Mouse (Mus musculus) hindbrain, embryonic 12.5 days (tissue): Measurements from ENCODE around the gene Adra2a. TPM values are rescaled to one million over a fixed set of nuclear protein-coding genes. Genes with fewer than 3 reads are reported as not detected.

Experiments used
- ATAC-seq: fragments of 200-750 bp; cut with Nextera tagmentation; 2 replicates; pipeline ENCODE4 v1.8.0; 2017; ENCODE audit warnings: moderate TSS enrichment; ENCODE audit not compliant: low FRiP score
- H3K27ac ChIP-seq: fragments of 300-500 bp; sonication (generic); 2 replicates; pipeline ENCODE4 v1.5.1; 2016; ENCODE audit warnings: mild to moderate bottlenecking
- H3K27me3 ChIP-seq: fragments of 300-500 bp; sonication (generic); 2 replicates; pipeline ENCODE4 v1.6.1; 2016; ENCODE audit warnings: mild to moderate bottlenecking
- H3K36me3 ChIP-seq: fragments of 300-500 bp; sonication (generic); 2 replicates; pipeline ENCODE4 v1.6.1; 2016; ENCODE audit warnings: mild to moderate bottlenecking
- H3K4me1 ChIP-seq: fragments of 300-500 bp; sonication (generic); 2 replicates; pipeline ENCODE4 v1.6.1; 2016
- H3K4me2 ChIP-seq: fragments of 300-500 bp; sonication (generic); replicated peaks from 2 replicates; pipeline ENCODE4 v1.6.1; 2016; ENCODE audit warnings: mild to moderate bottlenecking
- H3K4me3 ChIP-seq: fragments of 300-500 bp; sonication (generic); 2 replicates; pipeline ENCODE4 v1.5.1; 2016; ENCODE audit warnings: mild to moderate bottlenecking
- H3K9ac ChIP-seq: fragments of 300-500 bp; sonication (generic); 2 replicates; pipeline ENCODE4 v1.6.1; 2016; ENCODE audit warnings: mild to moderate bottlenecking, moderate library complexity
- H3K9me3 ChIP-seq: fragments of 300-500 bp; sonication (generic); replicated peaks from 2 replicates; pipeline ENCODE4 v1.6.1; 2016; ENCODE audit warnings: mild to moderate bottlenecking
- WGBS: fragments of 180-500 bp; shearing (Covaris S2); methylation state at CpG from one replicate; pipeline ENCODE4 v1.1.7; 2016; 5-methylcytosine and 5-hydroxymethylcytosine counted together
- polyA plus RNA-seq: library from polyadenylated mRNA; unstranded; fragments of >200 nt; fragmentation: Nextera tagmentation; extraction: Ambion mirVana; gene quantifications from 2 replicates; pipeline ENCODE4 v1.2.1, GENCODE M21; 2016

Gene Adra2a
- polyA plus RNA-seq, 1 experiment from 2014 or later = 4.1 TPM

- Histone ChIP-seq H3K4me3 (peak overlapping the region; percentile 57), H3K4me1 (peaks cover 34% of the 10 kb centered on the region), H3K27ac (no peak overlapping the region), H3K9ac (peak overlapping the region; percentile 65), H3K36me3 (no peaks in the 10 kb centered on the region), H3K4me2 (peak overlapping the region; percentile 99), H3K27me3 (peaks cover 65% of the 10 kb centered on the region), H3K9me3 (no peaks in the 10 kb centered on the region)
- ATAC-seq = no peak
- WGBS = 2% methylated on average over 44 of the region's 46 CpGs
These were observed 2.7 kb downstream of the Adra2a start for GRCm38 (mm10) chr19:54046684-54047070.

GRCm38 (mm10) chr19:54047386-54048050 lies 3.6 kb downstream of the Adra2a start:
- no peak overlapping the region for H3K27ac ChIP-seq
- peak overlapping the region; percentile 65 for H3K9ac ChIP-seq

GRCm38 (mm10) chr19:54048161-54048885 lies 4.4 kb downstream of the Adra2a start:
- peaks cover 65% of the 10 kb centered on the region for H3K27me3 ChIP-seq
- H3K27ac ChIP-seq = no peak overlapping the region
- 11% methylated on average over 13 of the region's 13 CpGs for WGBS
- no peak overlapping the region for H3K9ac ChIP-seq
- H3K4me2 ChIP-seq = peak overlapping the region; percentile 99
- H3K36me3 ChIP-seq = no peaks in the 10 kb centered on the region
- peaks cover 34% of the 10 kb centered on the region for H3K4me1 ChIP-seq
- no peak for ATAC-seq
- H3K4me3 ChIP-seq = peak overlapping the region; percentile 11; the same call in 1 of the 2 replicates
- H3K9me3 ChIP-seq = no peaks in the 10 kb centered on the region

More at GRCm38 (mm10) chr19:54047386-54048050, 3.6 kb downstream of the Adra2a start:
- Histone ChIP-seq H3K4me1 (peaks cover 34% of the 10 kb centered on the region), H3K27me3 (peaks cover 65% of the 10 kb centered on the region), H3K36me3 (no peaks in the 10 kb centered on the region), H3K9me3 (no peaks in the 10 kb centered on the region), H3K4me2 (peak overlapping the region; percentile 99), H3K4me3 (peak overlapping the region; percentile 57)
- ATAC-seq = no peak
- WGBS = 2% methylated on average over 27 of the region's 27 CpGs

DNA sequence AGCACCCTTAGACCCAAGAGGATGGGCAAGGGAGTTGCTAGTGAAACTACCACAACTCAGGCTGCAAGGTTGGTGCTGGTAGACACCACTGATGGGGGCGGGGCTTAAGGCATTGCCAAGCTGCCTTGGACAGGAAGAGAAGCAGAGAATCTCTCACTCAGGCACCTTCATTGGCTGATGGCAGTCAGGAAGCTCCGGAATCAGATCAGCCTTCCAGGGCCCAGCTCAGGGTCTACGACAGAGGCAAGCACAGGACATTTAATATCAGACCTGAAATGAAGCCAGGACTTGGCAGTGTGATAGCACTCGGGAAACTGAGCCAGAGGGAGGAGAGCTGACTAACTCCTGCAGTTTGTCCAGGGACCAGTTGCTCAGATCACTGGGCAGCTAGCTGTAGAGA lies 7.7 kb downstream of the Adra2a start:
- Histone ChIP-seq H3K4me3 (no peak overlapping the region), H3K4me1 (peaks cover 19% of the 10 kb centered on the region), H3K36me3 (no peaks in the 10 kb centered on the region), H3K27me3 (peaks cover 48% of the 10 kb centered on the region), H3K9ac (no peak overlapping the region), H3K4me2 (no peak overlapping the region), H3K27ac (no peak overlapping the region), H3K9me3 (no peaks in the 10 kb centered on the region)
- 74% methylated on average over 4 of the region's 4 CpGs for WGBS
- no peak for ATAC-seq

DNA sequence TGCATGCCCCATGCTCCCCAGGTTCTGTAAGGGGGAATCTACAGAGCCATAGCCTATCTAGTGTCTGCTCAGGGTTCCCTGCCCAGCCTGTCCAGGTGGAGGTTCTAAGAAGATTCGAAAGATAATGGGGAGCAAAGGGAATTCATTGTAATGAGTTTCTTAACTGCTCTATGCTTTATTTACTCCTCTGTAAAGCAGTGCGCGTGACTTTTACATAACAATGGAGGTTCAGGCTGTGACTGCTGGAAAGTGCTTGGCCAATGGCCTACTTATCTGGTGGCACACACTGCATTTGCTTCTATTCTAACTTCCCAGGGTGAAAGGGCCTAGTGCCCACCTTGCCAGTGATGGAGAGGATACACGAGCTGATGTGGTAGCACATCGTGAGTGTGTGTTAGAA lies 11.9 kb downstream of the Adra2a start:
- no peaks in the 10 kb centered on the region for H3K36me3 ChIP-seq
- ATAC-seq = no peak
- H3K27ac ChIP-seq = no peak overlapping the region
- 41% methylated on average over 5 of the region's 5 CpGs for WGBS
- peaks cover 7% of the 10 kb centered on the region; the same call in 1 of the 2 replicates for H3K27me3 ChIP-seq
- no peak overlapping the region for H3K9ac ChIP-seq
- H3K4me2 ChIP-seq = no peak overlapping the region
- H3K9me3 ChIP-seq = no peaks in the 10 kb centered on the region
- H3K4me1 ChIP-seq = no peaks in the 10 kb centered on the region
- H3K4me3 ChIP-seq = no peak overlapping the region

DNA sequence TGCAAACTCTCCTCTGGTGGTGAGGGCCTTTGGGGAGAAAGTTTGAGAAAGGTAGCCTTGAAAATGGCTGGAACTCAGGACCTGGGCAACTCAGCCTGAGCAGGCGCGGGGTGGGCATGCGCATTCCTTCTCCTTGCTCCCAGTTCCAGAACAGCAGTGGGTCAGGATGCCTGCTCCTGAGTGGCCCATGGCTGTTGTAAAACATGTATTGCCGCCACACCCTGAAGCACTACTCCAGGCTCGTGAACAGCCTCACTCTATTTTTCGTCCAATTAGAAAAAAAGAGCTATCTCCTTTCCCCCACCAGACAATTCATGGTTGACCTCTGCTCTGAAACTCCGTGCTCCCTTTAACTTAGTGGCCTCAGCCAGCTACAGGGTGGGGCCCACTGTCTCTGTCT lies 24.5 kb downstream of the Adra2a start:
- H3K4me1 ChIP-seq = no peaks in the 10 kb centered on the region
- no peak overlapping the region for H3K27ac ChIP-seq
- no peak overlapping the region for H3K4me3 ChIP-seq
- no peak overlapping the region for H3K9ac ChIP-seq
- no peak for ATAC-seq
- no peaks in the 10 kb centered on the region for H3K36me3 ChIP-seq
- WGBS = 85% methylated on average over 7 of the region's 7 CpGs
- no peaks in the 10 kb centered on the region for H3K9me3 ChIP-seq
- no peak overlapping the region for H3K4me2 ChIP-seq
- H3K27me3 ChIP-seq = no peaks in the 10 kb centered on the region

DNA sequence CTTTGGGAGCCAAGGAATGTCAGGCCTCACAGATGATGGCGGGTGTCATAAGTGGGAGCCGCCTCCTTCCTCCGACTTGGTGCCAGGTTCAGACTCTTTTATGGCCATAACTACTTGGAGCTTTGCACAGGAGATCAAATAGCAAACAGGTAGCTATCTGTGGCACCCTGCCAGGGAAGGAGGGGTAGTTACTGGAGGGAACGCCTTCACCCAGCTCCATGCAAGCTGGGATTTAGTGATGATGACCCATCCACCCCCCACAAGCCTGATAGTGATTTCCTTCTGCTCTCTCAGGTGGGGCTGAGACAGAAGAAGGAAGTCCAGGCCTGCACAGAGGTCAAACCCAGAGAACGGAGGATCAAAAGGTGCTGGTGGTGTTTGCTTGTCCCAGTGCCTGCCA lies 26.6 kb downstream of the Adra2a start:
- Histone ChIP-seq H3K4me2 (no peak overlapping the region), H3K27ac (no peak overlapping the region), H3K4me3 (no peak overlapping the region), H3K27me3 (no peaks in the 10 kb centered on the region), H3K4me1 (no peaks in the 10 kb centered on the region), H3K9ac (no peak overlapping the region), H3K9me3 (no peaks in the 10 kb centered on the region), H3K36me3 (no peaks in the 10 kb centered on the region)
- 83% methylated on average over 5 of the region's 5 CpGs for WGBS
- no peak for ATAC-seq

- H3K4me2 ChIP-seq = no peak overlapping the region
- H3K9me3 ChIP-seq = no peaks in the 10 kb centered on the region
- 85% methylated on average over 5 of the region's 5 CpGs for WGBS
- no peaks in the 10 kb centered on the region for H3K27me3 ChIP-seq
- no peak overlapping the region for H3K9ac ChIP-seq
- H3K36me3 ChIP-seq = no peaks in the 10 kb centered on the region
- H3K4me1 ChIP-seq = peaks cover 3% of the 10 kb centered on the region; the same call in 1 of the 2 replicates
- no peak for ATAC-seq
- no peak overlapping the region for H3K27ac ChIP-seq
- no peak overlapping the region for H3K4me3 ChIP-seq
These were observed 28.4 kb downstream of the Adra2a start for GRCm38 (mm10) chr19:54072233-54072800.

DNA sequence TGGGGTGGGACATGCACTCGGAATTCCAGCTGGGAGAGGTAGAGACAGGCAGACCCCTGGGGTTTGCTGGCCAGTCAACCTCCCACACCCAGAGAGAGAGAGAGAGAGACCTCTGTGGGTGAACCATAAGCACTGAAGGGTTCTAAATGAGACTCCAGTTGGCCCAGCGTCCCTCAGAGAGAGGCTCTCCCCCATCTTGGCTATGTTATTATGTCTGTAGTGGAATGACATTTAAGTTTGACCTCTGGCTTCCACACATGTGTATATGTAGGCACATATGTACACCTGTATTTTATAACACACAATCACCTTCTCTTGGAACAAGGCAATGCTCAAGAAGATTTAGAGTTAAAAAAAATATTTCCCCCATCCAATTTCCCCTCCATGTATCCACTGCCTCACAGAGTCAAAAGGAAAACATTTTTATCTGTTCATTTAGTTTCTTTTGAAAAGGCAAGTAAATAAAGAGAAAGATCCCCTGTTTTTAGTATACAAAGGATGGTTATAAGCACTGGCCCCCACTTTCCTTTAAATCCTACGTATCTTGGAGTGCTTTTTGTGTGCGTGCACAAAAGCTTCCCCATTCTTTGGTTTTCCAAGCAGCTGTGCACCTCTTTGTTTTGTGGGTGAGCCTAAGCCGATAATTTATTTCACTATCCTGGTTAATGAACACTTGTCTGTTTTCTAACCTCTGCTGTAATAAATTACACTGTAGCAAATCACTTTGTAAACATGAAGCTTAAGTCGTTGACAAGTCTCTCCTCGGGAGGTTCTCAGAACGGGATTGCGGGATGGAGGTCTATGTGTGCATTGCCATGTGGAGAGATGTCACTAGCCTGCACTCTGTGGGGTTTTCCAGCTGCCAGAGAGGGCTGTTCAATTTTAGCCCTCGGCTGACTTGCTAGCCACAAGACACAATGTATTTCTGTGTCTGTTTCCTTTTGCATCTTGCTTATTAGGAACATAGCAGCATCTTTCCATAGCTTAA lies 32.7 kb downstream of the Adra2a start:
- H3K9me3 ChIP-seq = no peaks in the 10 kb centered on the region
- no peak overlapping the region for H3K4me3 ChIP-seq
- no peak overlapping the region for H3K27ac ChIP-seq
- no peak for ATAC-seq
- peaks cover 3% of the 10 kb centered on the region; the same call in 1 of the 2 replicates for H3K4me1 ChIP-seq
- WGBS = 30% methylated on average over 10 of the region's 10 CpGs
- no peak overlapping the region for H3K9ac ChIP-seq
- no peaks in the 10 kb centered on the region for H3K36me3 ChIP-seq
- H3K27me3 ChIP-seq = no peaks in the 10 kb centered on the region
- H3K4me2 ChIP-seq = no peak overlapping the region

DNA sequence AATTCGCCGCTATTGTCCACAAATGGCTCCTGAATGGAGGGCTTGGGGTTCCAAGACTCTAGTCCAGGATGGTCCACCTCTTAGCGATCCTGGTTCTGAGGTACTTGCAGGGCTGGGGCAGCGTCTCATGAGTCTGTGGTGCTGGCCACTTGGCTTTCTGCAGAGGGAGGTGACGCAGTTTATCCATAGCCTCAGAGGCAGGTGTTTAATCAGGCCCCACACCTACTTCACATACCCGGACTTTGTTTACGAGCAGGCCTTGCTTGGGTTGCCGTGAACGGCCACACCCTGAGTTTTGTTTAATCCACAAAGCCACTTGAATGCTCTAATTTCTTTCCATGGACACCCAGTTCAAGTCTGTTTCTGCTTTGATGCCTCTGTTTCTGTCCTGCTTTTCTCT lies 37.4 kb downstream of the Adra2a start:
- Histone ChIP-seq H3K4me1 (peaks cover 1% of the 10 kb centered on the region; the same call in 1 of the 2 replicates), H3K4me3 (no peak overlapping the region), H3K4me2 (no peak overlapping the region), H3K27me3 (no peaks in the 10 kb centered on the region), H3K27ac (no peak overlapping the region), H3K9me3 (no peaks in the 10 kb centered on the region), H3K9ac (no peak overlapping the region), H3K36me3 (no peaks in the 10 kb centered on the region)
- ATAC-seq = no peak
- WGBS = 89% methylated on average over 9 of the region's 9 CpGs

- no peak for ATAC-seq
- H3K9ac ChIP-seq = no peak overlapping the region
- H3K9me3 ChIP-seq = no peaks in the 10 kb centered on the region
- H3K4me1 ChIP-seq = no peaks in the 10 kb centered on the region; the same call in 1 of the 2 replicates
- 88% methylated on average over 9 of the region's 9 CpGs for WGBS
- H3K27me3 ChIP-seq = no peaks in the 10 kb centered on the region
- H3K36me3 ChIP-seq = no peaks in the 10 kb centered on the region
- H3K27ac ChIP-seq = no peak overlapping the region
- H3K4me2 ChIP-seq = no peak overlapping the region
- no peak overlapping the region for H3K4me3 ChIP-seq
These were observed 37.8 kb downstream of the Adra2a start for GRCm38 (mm10) chr19:54081716-54082165.
